Mouse (Mus musculus): ENCODE data around the gene Hoxa10.

DNA sequence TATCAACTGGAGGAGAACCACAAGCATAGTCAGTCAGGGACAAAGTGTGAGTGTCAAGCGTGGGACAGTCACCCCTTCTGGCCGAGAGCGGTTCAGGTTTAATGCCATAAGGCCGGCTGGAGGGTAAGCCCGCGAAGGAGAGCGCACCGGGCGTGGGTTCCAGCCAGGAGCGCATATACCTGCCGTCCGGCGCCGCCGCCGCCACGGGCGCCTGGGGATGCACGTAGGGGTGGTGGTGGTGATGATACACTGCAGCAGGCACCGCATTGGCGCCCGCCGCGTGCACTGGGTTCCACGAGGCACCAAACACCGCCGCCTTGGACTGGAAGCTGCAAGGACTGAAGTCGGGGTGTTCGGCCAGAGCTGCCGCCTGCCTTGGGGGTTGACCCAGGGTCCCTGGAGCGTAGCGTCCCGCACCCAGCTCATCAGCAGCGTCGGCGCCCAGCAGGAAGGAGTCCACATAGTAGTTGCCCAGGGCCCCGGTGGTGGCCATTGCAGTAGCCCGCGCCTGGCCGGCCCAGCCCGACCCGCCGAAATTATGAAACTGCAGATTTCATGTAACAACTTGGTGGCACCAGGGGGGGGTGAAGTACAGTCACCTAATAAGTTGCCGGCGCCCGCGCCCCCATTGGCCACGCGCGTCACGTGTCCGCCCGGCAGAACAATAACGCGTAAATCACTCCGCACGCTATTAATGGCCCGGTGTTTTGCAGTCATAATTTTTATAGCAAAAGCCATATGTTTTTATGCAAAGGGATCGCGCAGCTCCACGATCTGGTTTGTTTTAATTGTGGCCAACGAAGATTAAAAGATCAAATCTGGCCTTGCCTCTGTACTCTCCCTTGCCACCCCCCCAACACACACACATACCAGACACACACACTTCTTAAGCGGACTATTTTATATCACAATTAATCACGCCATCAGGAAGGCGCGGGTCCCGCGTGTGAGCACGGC is 14.8 kb downstream of the Hoxa10 start:
- no peak for TF ChIP-seq CTCF (IDR thresholded peaks at IDR 0.05; ENCODE audit: borderline replicate concordance, insufficient read depth, low read depth, low read length)
- no peak for TF ChIP-seq POLR2A (IDR thresholded peaks at IDR 0.05; ENCODE audit: borderline replicate concordance, insufficient read depth, low read length)
